15 mouse cellular contexts compared by ENCODE assay signal in genomic region chr9:49681848-49682469, GRCm38 (mm10).
A peak's percentile ranks its signal among the peaks of the same experiment; 100 is the strongest.
DNase-seq lines count a peak whose midpoint lies in the region; ATAC-seq and TF ChIP-seq lines count a peak whose summit lies in the region.
"Had no signal": no experiment of that assay in that cellular context is flagged by ENCODE, and none has a peak within 500 bp of the region (broad histone marks: within the 10 kb centered on the region; RNA-seq: fewer than 3 reads in every experiment).

No protein-coding gene starts in this region.

- 0 out of 2 replicates have a peak overlapping the region, but pooled peaks have one; percentile 12 for H3K27ac ChIP-seq in hindbrain, embryonic 10.5 days
- H3K27ac ChIP-seq in hindbrain, embryonic 11.5 days (ENCODE audit: low read depth, low read length): no peak overlapping the region
- no peak overlapping the region for H3K27ac ChIP-seq in hindbrain, postnatal 0 days
- H3K27ac ChIP-seq in kidney, embryonic 16.5 days (ENCODE audit: low read length): peak overlapping the region; percentile 73
- peak overlapping the region; percentile 15; the same call in 1 of the 2 replicates for H3K27ac ChIP-seq in limb, embryonic 13.5 days
- H3K27ac ChIP-seq: embryonic facial prominence, embryonic 13.5 days; heart, adult 2 months; heart, embryonic 15.5 days had no signal

- H3K4me3 ChIP-seq in hindbrain, embryonic 10.5 days: no peak overlapping the region
- no peak overlapping the region for H3K4me3 ChIP-seq in hindbrain, embryonic 11.5 days (ENCODE audit: low read depth, low read length)
- no peak overlapping the region for H3K4me3 ChIP-seq in hindbrain, postnatal 0 days (ENCODE audit: low read length)
- no peak overlapping the region for H3K4me3 ChIP-seq in kidney, embryonic 16.5 days (ENCODE audit: low read length)
- no peak overlapping the region for H3K4me3 ChIP-seq in limb, embryonic 13.5 days
- H3K4me3 ChIP-seq: embryonic facial prominence, embryonic 13.5 days; heart, adult 2 months; heart, embryonic 15.5 days had no signal

- WGBS in hindbrain, embryonic 10.5 days: 85% methylated on average over 7 of the region's 7 CpGs
- WGBS in hindbrain, embryonic 11.5 days: 83% methylated on average over 7 of the region's 7 CpGs
- WGBS in hindbrain, postnatal 0 days: 69% methylated on average over 7 of the region's 7 CpGs
- WGBS in kidney, embryonic 16.5 days: 54% methylated on average over 7 of the region's 7 CpGs
- 46% methylated on average over 7 of the region's 7 CpGs for WGBS in limb, embryonic 13.5 days

- peaks cover 18% of the 10 kb centered on the region for H3K4me1 ChIP-seq in hindbrain, embryonic 10.5 days (replicated peaks)
- H3K4me1 ChIP-seq in hindbrain, embryonic 11.5 days (replicated peaks; ENCODE audit: control insufficient read depth, insufficient read depth, low read length): no peaks in the 10 kb centered on the region
- H3K4me1 ChIP-seq in hindbrain, postnatal 0 days (ENCODE audit: insufficient read depth, low read length): no peaks in the 10 kb centered on the region
- peaks cover 41% of the 10 kb centered on the region for H3K4me1 ChIP-seq in kidney, embryonic 16.5 days (ENCODE audit: insufficient read depth, low read length)
- peaks cover 50% of the 10 kb centered on the region for H3K4me1 ChIP-seq in limb, embryonic 13.5 days

- H3K9me3 ChIP-seq in hindbrain, embryonic 10.5 days: no peaks in the 10 kb centered on the region
- H3K9me3 ChIP-seq in hindbrain, embryonic 11.5 days (ENCODE audit: control insufficient read depth, low read length): no peaks in the 10 kb centered on the region
- no peaks in the 10 kb centered on the region for H3K9me3 ChIP-seq in hindbrain, postnatal 0 days (ENCODE audit: low read length)
- no peaks in the 10 kb centered on the region for H3K9me3 ChIP-seq in kidney, embryonic 16.5 days (ENCODE audit: low read length)
- H3K9me3 ChIP-seq in limb, embryonic 13.5 days: no peaks in the 10 kb centered on the region
- H3K9me3 ChIP-seq: embryonic facial prominence, embryonic 13.5 days; heart, embryonic 15.5 days had no signal

- no peak overlapping the region for H3K4me2 ChIP-seq in hindbrain, embryonic 11.5 days (replicated peaks; ENCODE audit: low read depth, low read length)
- H3K4me2 ChIP-seq in hindbrain, postnatal 0 days (ENCODE audit: low read depth, low read length): no peak overlapping the region
- H3K4me2 ChIP-seq in kidney, embryonic 16.5 days (replicated peaks; ENCODE audit: low read depth, low read length): no peak overlapping the region
- H3K4me2 ChIP-seq in limb, embryonic 13.5 days (replicated peaks): no peak overlapping the region
- H3K4me2 ChIP-seq: embryonic facial prominence, embryonic 13.5 days; heart, embryonic 15.5 days had no signal

- DNase-seq in hindbrain, embryonic 10.5 days (ENCODE audit: low spot score): no peak
- DNase-seq in hindbrain, embryonic 11.5 days (ENCODE audit: low spot score): no peak
- DNase-seq in hindbrain, postnatal 0 days (ENCODE audit: low spot score): no peak
- DNase-seq in gastrocnemius, postnatal 14 days: no peak
- DNase-seq in embryo, embryonic 11 days: no peak
- DNase-seq: cerebellum, adult 9-10 months; heart, adult 2 months; lung, postnatal 14 days; right cerebral cortex, postnatal 4 days; thymus, postnatal 14 days had no signal

- no peak for TF ChIP-seq CTCF in hindbrain, postnatal 0 days (IDR thresholded peaks at IDR 0.05; ENCODE audit: low read depth)

- H3K36me3 ChIP-seq in hindbrain, embryonic 10.5 days: no peaks in the 10 kb centered on the region
- H3K36me3 ChIP-seq in hindbrain, embryonic 11.5 days (ENCODE audit: control insufficient read depth, insufficient read depth, low read length): no peaks in the 10 kb centered on the region
- no peaks in the 10 kb centered on the region for H3K36me3 ChIP-seq in hindbrain, postnatal 0 days (ENCODE audit: insufficient read depth, low read length)
- H3K36me3 ChIP-seq in kidney, embryonic 16.5 days (ENCODE audit: insufficient read depth, low read length): no peaks in the 10 kb centered on the region
- H3K36me3 ChIP-seq in limb, embryonic 13.5 days: no peaks in the 10 kb centered on the region
- H3K36me3 ChIP-seq: embryonic facial prominence, embryonic 13.5 days; heart, embryonic 15.5 days had no signal

- no peak for ATAC-seq in hindbrain, embryonic 11.5 days (ENCODE audit: low FRiP score)
- 0 out of 2 replicates have a peak, but pooled peaks have one; percentile 29 for ATAC-seq in hindbrain, postnatal 0 days
- peak; percentile 79 for ATAC-seq in kidney, embryonic 16.5 days (ENCODE audit: low FRiP score, low TSS enrichment)
- no peak for ATAC-seq in limb, embryonic 13.5 days (ENCODE audit: low FRiP score, low read depth)
- ATAC-seq in monocyte, adult 5-6 weeks (replicated peaks; ENCODE audit: insufficient number of reproducible peaks, low FRiP score, low TSS enrichment, poor library complexity, severe bottlenecking): no peak

- H3K27me3 ChIP-seq in hindbrain, embryonic 10.5 days (ENCODE audit: insufficient read depth, poor library complexity, severe bottlenecking): no peaks in the 10 kb centered on the region
- no peaks in the 10 kb centered on the region for H3K27me3 ChIP-seq in hindbrain, embryonic 11.5 days (ENCODE audit: control insufficient read depth, insufficient read depth, low read length)
- no peaks in the 10 kb centered on the region for H3K27me3 ChIP-seq in hindbrain, postnatal 0 days (ENCODE audit: insufficient read depth, low read length)
- no peaks in the 10 kb centered on the region for H3K27me3 ChIP-seq in kidney, embryonic 16.5 days (ENCODE audit: insufficient read depth, low read length)
- H3K27me3 ChIP-seq in limb, embryonic 13.5 days: no peaks in the 10 kb centered on the region
- H3K27me3 ChIP-seq: embryonic facial prominence, embryonic 13.5 days; heart, embryonic 15.5 days had no signal

- intact Hi-C loops in gastrocnemius, postnatal 14 days (cut with DNase I; ENCODE audit: low total_unique reads): no loop called here

- H3K9ac ChIP-seq in hindbrain, embryonic 11.5 days (ENCODE audit: low read depth, low read length): no peak overlapping the region
- no peak overlapping the region for H3K9ac ChIP-seq in hindbrain, postnatal 0 days (replicated peaks; ENCODE audit: low read length)
- no peak overlapping the region for H3K9ac ChIP-seq in kidney, embryonic 16.5 days (replicated peaks; ENCODE audit: low read length)
- no peak overlapping the region for H3K9ac ChIP-seq in limb, embryonic 13.5 days
- H3K9ac ChIP-seq: embryonic facial prominence, embryonic 13.5 days; heart, embryonic 15.5 days had no signal

Comparison
In these comparisons a context has a peak if more than half of its experiments do, and no peak if none do; other contexts are left out.
1. H3K27ac ChIP-seq: peak in hindbrain, embryonic 10.5 days (single experiment), kidney, embryonic 16.5 days (single experiment) and limb, embryonic 13.5 days (single experiment); none in hindbrain, embryonic 11.5 days (single experiment) and hindbrain, postnatal 0 days (single experiment).
2. ATAC-seq: peak in hindbrain, postnatal 0 days (single experiment) and kidney, embryonic 16.5 days (single experiment); none in hindbrain, embryonic 11.5 days (single experiment), limb, embryonic 13.5 days (single experiment) and monocyte, adult 5-6 weeks (single experiment).